ENCODE assay signal across 22 mouse cellular contexts in genomic region chr6:98385487-98385886, GRCm38 (mm10). TPM values are rescaled to one million over a fixed set of nuclear protein-coding genes. Genes with fewer than 3 reads are reported as not detected.
A peak's percentile ranks its signal among the peaks of the same experiment; 100 is the strongest.
DNase-seq lines count a peak whose midpoint lies in the region; ATAC-seq lines count a peak whose summit lies in the region.
"Had no signal": no experiment of that assay in that cellular context is flagged by ENCODE, and none has a peak within 500 bp of the region (broad histone marks: within the 10 kb centered on the region; RNA-seq: fewer than 3 reads in every experiment).

No protein-coding gene starts in this region.

- H3K9me3 ChIP-seq in forebrain, embryonic 14.5 days (replicated peaks; ENCODE audit: control insufficient read depth, low read length), result no peaks in the 10 kb centered on the region
- H3K9me3 ChIP-seq in forebrain, embryonic 12.5 days, result no peaks in the 10 kb centered on the region
- H3K9me3 ChIP-seq in intestine, embryonic 16.5 days (ENCODE audit: control insufficient read depth, low read length), result no peaks in the 10 kb centered on the region
- H3K9me3 ChIP-seq: embryonic facial prominence, embryonic 12.5 days; lung, embryonic 15.5 days had no signal

- H3K27ac ChIP-seq in forebrain, embryonic 14.5 days (ENCODE audit: low read depth, low read length), result no peak overlapping the region
- no peak overlapping the region for H3K27ac ChIP-seq in forebrain, embryonic 12.5 days
- H3K27ac ChIP-seq in intestine, embryonic 16.5 days (ENCODE audit: low read length), result no peak overlapping the region
- H3K27ac ChIP-seq: embryonic facial prominence, embryonic 12.5 days; kidney, postnatal 0 days; lung, embryonic 15.5 days had no signal

- 71% methylated on average over 8 of the region's 8 CpGs for WGBS in forebrain, embryonic 14.5 days
- WGBS in forebrain, embryonic 12.5 days, result 83% methylated on average over 8 of the region's 8 CpGs
- WGBS in intestine, embryonic 16.5 days, result 80% methylated on average over 8 of the region's 8 CpGs

- H3K4me1 ChIP-seq in forebrain, embryonic 14.5 days (ENCODE audit: control insufficient read depth, insufficient read depth, low read length), result no peaks in the 10 kb centered on the region
- H3K4me1 ChIP-seq in forebrain, embryonic 12.5 days, result no peaks in the 10 kb centered on the region
- H3K4me1 ChIP-seq in intestine, embryonic 16.5 days (ENCODE audit: control insufficient read depth, insufficient read depth, low read length), result no peaks in the 10 kb centered on the region
- H3K4me1 ChIP-seq: embryonic facial prominence, embryonic 12.5 days; lung, embryonic 15.5 days had no signal

- DNase-seq in forebrain, embryonic 14.5 days (ENCODE audit: low spot score), result peak; percentile 69
- peak; percentile 22 for DNase-seq in layer of hippocampus, adult 11-12 months (ENCODE audit: low spot score)
- DNase-seq in left cerebral cortex, adult 9 months (ENCODE audit: low spot score in 2 of 2), result peak; percentile 47 to 60
- DNase-seq in right cerebral cortex, postnatal 25 days, result peak; percentile 69
- no peak for DNase-seq in thymus, postnatal 10 days (ENCODE audit: low spot score in 2 of 2)
- no peak for DNase-seq in adrenal gland, adult 18-20 months (ENCODE audit: low spot score in 2 of 2)
- DNase-seq: cerebellum, postnatal 25 days; gastrocnemius, postnatal 36 days; spleen, adult 18-20 months had no signal

- H3K36me3 ChIP-seq in forebrain, embryonic 14.5 days (ENCODE audit: control insufficient read depth, insufficient read depth, low read length), result no peaks in the 10 kb centered on the region
- no peaks in the 10 kb centered on the region for H3K36me3 ChIP-seq in forebrain, embryonic 12.5 days (replicated peaks)
- H3K36me3 ChIP-seq in intestine, embryonic 16.5 days (ENCODE audit: control insufficient read depth, insufficient read depth, low read length), result no peaks in the 10 kb centered on the region
- H3K36me3 ChIP-seq: embryonic facial prominence, embryonic 12.5 days; lung, embryonic 15.5 days had no signal

- H3K9ac ChIP-seq in forebrain, embryonic 14.5 days (ENCODE audit: low read length), result no peak overlapping the region
- H3K9ac ChIP-seq in forebrain, embryonic 12.5 days, result no peak overlapping the region
- no peak overlapping the region for H3K9ac ChIP-seq in intestine, embryonic 16.5 days (ENCODE audit: low read depth, low read length)
- H3K9ac ChIP-seq: embryonic facial prominence, embryonic 12.5 days; lung, embryonic 15.5 days had no signal

- H3K27me3 ChIP-seq in forebrain, embryonic 14.5 days (replicated peaks; ENCODE audit: control insufficient read depth, insufficient read depth, low read length), result no peaks in the 10 kb centered on the region
- no peaks in the 10 kb centered on the region for H3K27me3 ChIP-seq in forebrain, embryonic 12.5 days
- no peaks in the 10 kb centered on the region for H3K27me3 ChIP-seq in intestine, embryonic 16.5 days (replicated peaks; ENCODE audit: control insufficient read depth, insufficient read depth, low read length)
- H3K27me3 ChIP-seq: embryonic facial prominence, embryonic 12.5 days; lung, embryonic 15.5 days had no signal

- no peak overlapping the region for H3K4me2 ChIP-seq in forebrain, embryonic 14.5 days (ENCODE audit: low read length)
- H3K4me2 ChIP-seq in forebrain, embryonic 12.5 days, result no peak overlapping the region
- H3K4me2 ChIP-seq in intestine, embryonic 16.5 days (ENCODE audit: low read depth, low read length), result no peak overlapping the region
- H3K4me2 ChIP-seq: embryonic facial prominence, embryonic 12.5 days; heart, embryonic 11.5 days; liver, embryonic 11.5 days; lung, embryonic 15.5 days had no signal

- no peak overlapping the region for H3K4me3 ChIP-seq in forebrain, embryonic 14.5 days (ENCODE audit: low read depth, low read length)
- H3K4me3 ChIP-seq in forebrain, embryonic 12.5 days (replicated peaks), result no peak overlapping the region
- no peak overlapping the region for H3K4me3 ChIP-seq in intestine, embryonic 16.5 days (ENCODE audit: low read length)
- H3K4me3 ChIP-seq: embryonic facial prominence, embryonic 12.5 days; lung, embryonic 15.5 days had no signal

- ATAC-seq in forebrain, embryonic 14.5 days, result peak; percentile 42; the same call in 1 of the 2 replicates
- no peak for ATAC-seq in forebrain, embryonic 12.5 days (ENCODE audit: low FRiP score)
- ATAC-seq in intestine, embryonic 16.5 days, result no peak

RNA-seq across cellular contexts. Expression of gene Gm765, which starts 42.9 kb away (rescaled TPM):
- not detected in 2 replicates for polyA plus RNA-seq in forebrain, embryonic 14.5 days (2014; fragmentation: Nextera tagmentation; extraction: Ambion mirVana)
- polyA plus RNA-seq in forebrain, embryonic 12.5 days (2016; fragmentation: Nextera tagmentation; extraction: Ambion mirVana), result not detected in 2 replicates
- total RNA-seq in adrenal gland, adult 18-20 months (2021), result under 1 TPM in 1 of 2 experiments, not detected in 1; 0.16 TPM
- not detected in 2 replicates for polyA plus RNA-seq in intestine, embryonic 16.5 days (2015; fragmentation: Nextera tagmentation; extraction: Ambion mirVana)
- total RNA-seq: adrenal gland, postnatal 4 days; heart, postnatal 25 days; megakaryocyte, adult 5-6 weeks; midbrain, postnatal 0 days had no signal
- polyA plus RNA-seq: embryonic facial prominence, embryonic 12.5 days; heart, embryonic 11.5 days; kidney, postnatal 0 days; liver, embryonic 11.5 days; lung, embryonic 15.5 days; neural tube, embryonic 11.5 days; stomach, embryonic 16.5 days had no signal

Comparison
In these comparisons a context has a peak if more than half of its experiments do, and no peak if none do; other contexts are left out.
1. DNase-seq: peak in forebrain, embryonic 14.5 days (single experiment), layer of hippocampus, adult 11-12 months (single experiment), left cerebral cortex, adult 9 months (2 of 2) and right cerebral cortex, postnatal 25 days (single experiment); none in thymus, postnatal 10 days (0 of 2) and adrenal gland, adult 18-20 months (0 of 2).